Mouse (Mus musculus): ENCODE measurements around the gene Onecut3.

Gene Onecut3

GRCm38 (mm10) chr10:80552364-80552763 lies 57.7 kb downstream of the Onecut3 start:
- no peak for DNase-seq (ENCODE audit: low read depth, low spot score)

- DNase-seq (ENCODE audit: low read depth, low spot score), result no peak
These were observed 58.9 kb downstream of the Onecut3 start for GRCm38 (mm10) chr10:80553575-80553974.

GRCm38 (mm10) chr10:80553997-80554396 lies 59.4 kb downstream of the Onecut3 start:
- DNase-seq (ENCODE audit: low read depth, low spot score), result no peak

GRCm38 (mm10) chr10:80557346-80557965 lies 62.8 kb downstream of the Onecut3 start:
- no peak for DNase-seq (ENCODE audit: low read depth, low spot score)

- DNase-seq (ENCODE audit: low read depth, low spot score), result no peak
These were observed 64.8 kb downstream of the Onecut3 start for GRCm38 (mm10) chr10:80559431-80559830.

DNA sequence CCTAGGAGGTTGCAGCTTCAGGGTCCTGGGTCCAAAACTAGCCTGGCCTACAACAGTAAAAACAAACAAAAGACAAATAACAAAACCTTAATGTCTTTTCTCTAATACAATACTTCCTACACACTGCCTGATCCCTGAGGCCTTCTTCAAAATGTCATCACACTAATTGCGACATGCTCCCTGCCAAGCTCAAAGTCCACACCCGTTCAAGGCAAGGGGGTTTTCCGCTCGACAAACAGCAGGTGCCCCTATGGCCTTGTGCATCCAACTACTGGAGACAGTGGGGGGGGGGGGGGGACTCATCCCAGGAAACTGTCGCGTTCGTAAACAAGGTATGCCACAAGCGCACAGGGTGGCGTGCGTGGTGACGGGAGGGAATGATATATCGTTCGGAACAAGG lies 66.0 kb downstream of the Onecut3 start:
- DNase-seq (ENCODE audit: low read depth, low spot score), result no peak

- DNase-seq (ENCODE audit: low read depth, low spot score), result peak; percentile 91
These were observed 66.7 kb downstream of the Onecut3 start, which contains the start of gene Rexo1 for GRCm38 (mm10) chr10:80561116-80561944. Gene Rexo1 (minus strand): TSS chr10:80561560.

DNA sequence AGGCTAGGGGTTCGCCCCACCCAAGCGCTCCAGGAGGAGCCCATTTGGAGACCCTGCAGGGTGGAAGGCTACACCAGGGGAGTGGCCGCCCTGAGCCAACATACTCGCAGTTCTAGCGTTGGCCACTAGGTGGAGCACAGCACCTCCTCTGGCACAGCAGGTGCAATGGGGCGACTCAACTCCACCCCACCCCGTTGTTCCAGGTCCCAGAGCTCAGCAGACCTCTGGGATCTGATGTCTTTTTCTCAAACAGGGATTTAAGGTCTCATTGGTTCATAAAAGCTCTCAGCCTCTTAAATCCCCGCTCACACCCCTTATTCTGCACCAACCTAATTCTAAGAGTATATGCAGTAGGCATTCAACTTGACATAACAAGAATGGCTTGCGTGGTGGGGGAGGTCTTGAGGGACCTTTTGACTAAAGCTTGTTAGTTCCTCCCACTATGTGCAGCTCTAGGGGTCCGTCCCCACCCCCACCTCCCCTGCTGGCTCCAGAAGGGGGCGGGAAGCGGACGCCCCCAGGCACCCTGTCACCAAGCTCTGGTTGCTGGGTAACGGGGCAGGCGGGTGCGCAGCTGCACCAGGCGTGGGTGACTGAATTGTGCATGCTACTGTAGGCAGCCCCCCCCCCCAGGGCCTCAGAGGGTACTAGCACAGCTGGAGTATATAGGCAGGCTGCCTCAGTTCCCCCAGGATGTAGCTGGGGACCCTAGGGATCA lies 71.9 kb downstream of the Onecut3 start:
- DNase-seq (ENCODE audit: low read depth, low spot score), result peak; percentile 36

Measured in brain, embryonic 18.5 days (tissue).